8 mouse cellular contexts compared by ENCODE assay signal in the genomic region with DNA sequence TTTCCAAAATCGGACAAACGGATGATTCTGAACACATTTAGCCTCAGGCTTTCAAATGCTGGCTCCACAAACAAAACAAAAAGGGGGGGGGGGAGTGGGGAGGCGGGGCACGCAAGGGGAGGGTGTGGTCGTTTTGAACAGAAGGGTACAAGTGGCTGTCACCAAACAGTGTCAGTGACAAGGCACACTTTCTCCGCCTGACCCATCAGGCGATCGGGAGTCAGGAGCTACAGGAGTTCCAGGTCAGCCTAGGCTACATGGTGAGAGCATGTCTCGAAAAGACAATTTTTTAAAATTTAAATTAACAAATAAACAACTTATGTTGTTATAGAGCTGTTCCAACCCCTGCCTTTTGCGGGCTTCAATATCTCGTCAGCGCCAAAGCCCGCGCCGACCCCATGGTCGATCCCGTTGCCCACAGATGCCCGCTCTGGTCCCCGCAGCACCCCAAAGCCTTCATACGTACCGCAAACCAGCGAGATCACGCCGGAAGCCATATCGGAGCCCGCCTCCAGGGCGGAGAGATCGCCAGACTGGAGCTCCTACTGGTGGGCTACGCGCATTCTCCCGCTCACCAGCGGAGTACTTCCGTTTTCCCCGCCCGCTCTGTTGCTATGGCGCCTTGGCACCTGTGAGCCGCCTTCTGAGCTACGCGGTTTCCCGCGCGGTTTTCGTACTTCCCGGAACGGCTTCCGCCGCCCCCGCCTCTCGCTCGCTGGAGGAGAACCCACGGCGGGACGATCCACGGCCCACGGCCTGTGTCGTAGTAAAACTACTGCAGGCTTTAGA. TPM values are rescaled to one million over a fixed set of nuclear protein-coding genes. Genes with fewer than 3 reads are reported as not detected.
DNase-seq lines count a peak whose midpoint lies in the region; ATAC-seq and TF ChIP-seq lines count a peak whose summit lies in the region.

A gene (minus strand): TSS at position 650 of the 789 bp plus-strand sequence.

- peak; percentile 45; the same call in 1 of the 2 replicates for TF ChIP-seq POLR2A in lung, adult 2 months (IDR thresholded peaks at IDR 0.05; ENCODE audit: borderline replicate concordance, extremely low read depth, low read depth, low read length)

- H3K4me3 ChIP-seq in ES-E14 (ENCODE audit: insufficient read depth in 1 of 2, low read depth in 1 of 2, low read length in 2 of 2, poor library complexity in 1 of 2, severe bottlenecking in 1 of 2): peak within 1 kb of the TSS; percentile 83 to 91
- H3K4me3 ChIP-seq in forebrain, embryonic 15.5 days: peak within 1 kb of the TSS; percentile 53
- peak within 1 kb of the TSS; percentile 89 for H3K4me3 ChIP-seq in lung, adult 2 months (replicated peaks; ENCODE audit: extremely low read depth, low read depth, low read length)

- H3K4me2 ChIP-seq in forebrain, embryonic 15.5 days (replicated peaks): peak within 1 kb of the TSS; percentile 53

- peak within 1 kb of the TSS; percentile 94 for H3K9ac ChIP-seq in ES-E14 (ENCODE audit: insufficient read depth, low read depth, low read length, poor library complexity, severe bottlenecking)
- H3K9ac ChIP-seq in forebrain, embryonic 15.5 days (replicated peaks): peak within 1 kb of the TSS; percentile 70

- intact Hi-C loops in heart, postnatal 25 days (cut with DNase I): loop anchor here (2.0 to 5.0 kb wide), 2 partner anchors 18 to 91 kb away; no protein-coding TSS in a partner anchor

- peak; percentile 86 for DNase-seq in ES-E14 (ENCODE audit: low read depth, low spot score)
- DNase-seq in cerebellum, adult 11-12 months: peak; percentile 95
- peak; percentile 95 for DNase-seq in heart, postnatal 25 days (ENCODE audit: low spot score)
- DNase-seq in layer of hippocampus, adult 18-20 months (ENCODE audit: low spot score in 2 of 2): peak; percentile 96 to 97
- peak; percentile 91 for DNase-seq in lung, adult 2 months
- DNase-seq in thymus, adult 18-20 months: peak; percentile 98

- ATAC-seq in forebrain, embryonic 15.5 days (replicated peaks): peak; percentile 99
- peak; percentile 93 for ATAC-seq in neutrophil, adult 5-6 weeks (ENCODE audit: extremely low read depth, insufficient number of reproducible peaks, low FRiP score, poor library complexity, severe bottlenecking)

- no peak for TF ChIP-seq CTCF in lung, adult 2 months (IDR thresholded peaks at IDR 0.05; ENCODE audit: insufficient read depth, low read length)

- H3K4me1 ChIP-seq in ES-E14 (ENCODE audit: control insufficient read depth in 2 of 2, insufficient read depth in 2 of 2, low read length in 2 of 2, poor library complexity in 1 of 2): peaks cover 3% of the 10 kb centered on the region in 2 experiments; a peak in 1 of 4 replicates
- peaks cover 24% of the 10 kb centered on the region for H3K4me1 ChIP-seq in forebrain, embryonic 15.5 days
- H3K4me1 ChIP-seq in lung, adult 2 months (ENCODE audit: control insufficient read depth, insufficient read depth, low read length): peaks cover 2% of the 10 kb centered on the region; the same call in 1 of the 2 replicates

- no peaks in the 10 kb centered on the region for H3K9me3 ChIP-seq in ES-E14 (ENCODE audit: control insufficient read depth, insufficient read depth, low read depth, low read length)
- no peaks in the 10 kb centered on the region for H3K9me3 ChIP-seq in forebrain, embryonic 15.5 days

- in situ Hi-C loops in ES-E14 (cut with MboI; ENCODE audit: low sequenced_read_pairs in 2 of 2, unreplicated experiment in 2 of 2): no loop called here

- H3K36me3 ChIP-seq in ES-E14 (ENCODE audit: control insufficient read depth, insufficient read depth, low read length, poor library complexity, severe bottlenecking): no peaks in the 10 kb centered on the region; the same call in 1 of the 2 replicates
- H3K36me3 ChIP-seq in forebrain, embryonic 15.5 days: peaks cover 1% of the 10 kb centered on the region; the same call in 1 of the 2 replicates

- peak within 1 kb of the TSS; percentile 54 for H3K27ac ChIP-seq in ES-E14 (ENCODE audit: insufficient read depth, low read depth, low read length, poor library complexity, severe bottlenecking)
- peak within 1 kb of the TSS; percentile 85 for H3K27ac ChIP-seq in forebrain, embryonic 15.5 days (replicated peaks)

- WGBS in forebrain, embryonic 15.5 days: under 1% methylated on average over 56 of the region's 56 CpGs
- under 1% methylated on average over 56 of the region's 56 CpGs for WGBS in lung, adult 2 months

- no peaks in the 10 kb centered on the region for H3K27me3 ChIP-seq in forebrain, embryonic 15.5 days

TF ChIP-seq in ES-E14, 5 proteins besides CTCF, POLR2A, EP300 and RAD21:
- TF ChIP-seq CHD2 (IDR thresholded peaks at IDR 0.05; ENCODE audit: low read depth, low read length) (no peak), HCFC1 (IDR thresholded peaks at IDR 0.05; ENCODE audit: borderline replicate concordance, insufficient read depth, low read length) (no peak), ZNF384 (IDR thresholded peaks at IDR 0.05; ENCODE audit: low read depth, low read length) (no peak), ZC3H11A (IDR thresholded peaks at IDR 0.05; ENCODE audit: borderline replicate concordance, low read depth, low read length) (no peak), MAFK (IDR thresholded peaks at IDR 0.05; ENCODE audit: insufficient read depth, low read depth, low read length) (no peak)

RNA-seq across cellular contexts. Expression of the gene that starts here (rescaled TPM):
- total RNA-seq in ES-E14 (2012; rRNA removed): 62.5 and 72.3 TPM in 2 replicates
- 119 and 128 TPM in 2 replicates for polyA plus RNA-seq in forebrain, embryonic 15.5 days (2015; fragmentation: Nextera tagmentation; extraction: Ambion mirVana)
- 10 to 100 TPM; 26.7 to 30.5 TPM for total RNA-seq in heart, postnatal 25 days (2021)
- 10 to 100 TPM; 14.2 to 15.9 TPM for total RNA-seq in layer of hippocampus, adult 18-20 months (2021)
- 35.5 and 38.0 TPM in 2 replicates for polyA plus RNA-seq in lung, adult 2 months (2012; rRNA removed)
- total RNA-seq in neutrophil, adult 5-6 weeks (2017): 39.3 and 49.5 TPM in 2 replicates

Comparison
In these comparisons a context has a peak if more than half of its experiments do, and no peak if none do; other contexts are left out.
1. Peak in every context shown above with its lines: DNase-seq, ATAC-seq, H3K4me3 ChIP-seq and H3K27ac ChIP-seq.